Mouse (Mus musculus): ENCODE measurements around the gene Dnase1l1.

The Dnase1l1 gene

GRCm38 (mm10) chrX:74270062-74270901 is 11.9 kb downstream of the Dnase1l1 start, which contains the start of gene Rpl10:
Rpl10 (plus strand) TSS chrX:74270812.
- DNase-seq: peak; percentile 80 to 92

GRCm38 (mm10) chrX:74269736-74270061 is 12.4 kb downstream of the Dnase1l1 start:
- DNase-seq: no peak

- no peak for DNase-seq
Observed at GRCm38 (mm10) chrX:74257746-74258145, 24.4 kb downstream of the Dnase1l1 start.

- DNase-seq: no peak
Observed at GRCm38 (mm10) chrX:74254888-74255565, 27.1 kb downstream of the Dnase1l1 start.

- DNase-seq: peak; percentile 73 to 85
Observed at GRCm38 (mm10) chrX:74254153-74254887, 27.8 kb downstream of the Dnase1l1 start, which contains the start of gene Emd. Emd (plus strand) TSS chrX:74254687.

GRCm38 (mm10) chrX:74249615-74250014 is 32.5 kb downstream of the Dnase1l1 start, which contains the start of gene Flna:
Flna (minus strand) TSS chrX:74249820.
- peak; percentile 58 to 71 for DNase-seq

- peak; percentile 67 to 70 for DNase-seq
Observed at GRCm38 (mm10) chrX:74248651-74249050, 33.5 kb downstream of the Dnase1l1 start.

GRCm38 (mm10) chrX:74246693-74247092 is 35.4 kb downstream of the Dnase1l1 start:
- DNase-seq: no peak

- DNase-seq: peak; percentile 79 to 89
Observed at GRCm38 (mm10) chrX:74246213-74246681, 35.9 kb downstream of the Dnase1l1 start.

GRCm38 (mm10) chrX:74245687-74246086 is 36.5 kb downstream of the Dnase1l1 start:
- peak; percentile 69 to 81 for DNase-seq

- DNase-seq: no peak
Observed at GRCm38 (mm10) chrX:74245107-74245506, 37.0 kb downstream of the Dnase1l1 start.

GRCm38 (mm10) chrX:74244614-74245083 is 37.5 kb downstream of the Dnase1l1 start:
- DNase-seq: peak; percentile 61 to 75

GRCm38 (mm10) chrX:74243807-74244206 is 38.3 kb downstream of the Dnase1l1 start:
- DNase-seq: peak; percentile 72 to 86

- DNase-seq: no peak
Observed at GRCm38 (mm10) chrX:74243396-74243795, 38.7 kb downstream of the Dnase1l1 start.

- no peak for DNase-seq
Observed at GRCm38 (mm10) chrX:74240332-74240731, 41.8 kb downstream of the Dnase1l1 start.

- no peak for DNase-seq
Observed at GRCm38 (mm10) chrX:74233196-74233595, 48.9 kb downstream of the Dnase1l1 start.

GRCm38 (mm10) chrX:74230038-74230437 is 52.1 kb downstream of the Dnase1l1 start:
- DNase-seq: no peak

Data from thymus, postnatal 36 days (tissue).